Mouse (Mus musculus): ENCODE data around the gene Pum3.

DNA sequence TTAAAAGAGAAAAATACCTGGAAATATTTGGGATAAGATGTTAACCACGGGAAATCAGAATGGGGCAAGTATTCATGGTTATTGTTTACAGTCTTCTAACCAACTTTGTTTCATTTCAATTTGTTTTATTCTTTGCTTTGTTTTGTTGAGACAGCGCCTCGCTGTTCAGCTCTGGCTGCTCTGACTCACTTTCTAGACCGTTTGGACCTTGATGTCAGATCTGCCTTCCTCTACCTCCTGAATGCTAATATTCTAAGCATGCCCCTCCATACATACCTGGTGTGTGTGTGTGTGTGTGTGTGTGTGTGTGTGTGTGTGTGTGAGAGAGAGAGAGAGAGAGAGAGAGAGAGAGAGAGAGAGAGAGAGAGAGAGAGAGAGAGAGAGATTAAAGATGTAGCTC, 65.7 kb downstream of the Pum3 start:
- TF ChIP-seq POLR2A (IDR thresholded peaks at IDR 0.05; ENCODE audit: low read depth, low read length) (no peak), CTCF (IDR thresholded peaks at IDR 0.05; ENCODE audit: extremely low read depth, insufficient read length, insufficient replicate concordance, low read depth, low read length) (no peak)

Measured in small intestine, adult 2 months (tissue).